Mouse (Mus musculus): ENCODE results near the gene 4930432M17Rik. TPM values are rescaled to one million over a fixed set of nuclear protein-coding genes. Genes with fewer than 3 reads are reported as not detected.

4930432M17Rik gene
- total and polyA plus RNA-seq, 3 experiments, result not detected

GRCm38 (mm10) chr3:121679443-121679842 lies 8.9 kb downstream of the 4930432M17Rik start:
- no peak overlapping the region for H3K27ac ChIP-seq

DNA sequence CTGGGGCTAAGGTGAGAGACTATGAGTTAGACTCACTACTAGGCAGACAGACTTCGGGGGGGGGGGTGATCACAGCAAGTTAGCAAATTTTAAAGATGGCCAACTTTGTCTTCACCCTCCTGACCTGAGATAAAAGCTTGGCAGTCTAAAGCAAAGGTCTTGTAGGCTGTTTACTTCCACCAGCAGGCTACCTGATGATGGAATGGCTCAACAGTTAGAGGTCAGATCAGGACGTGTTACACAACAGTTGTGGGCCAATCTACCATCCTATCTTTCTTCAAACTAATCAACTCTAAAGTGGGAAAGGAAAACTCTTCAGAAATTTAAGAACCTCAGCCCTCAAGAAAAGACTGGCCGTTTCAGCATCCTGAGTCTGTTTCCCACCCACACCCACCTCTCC lies 9.6 kb downstream of the 4930432M17Rik start:
- Histone ChIP-seq H3K4me3 (no peak overlapping the region), H3K79me2 (replicated peaks; ENCODE audit: control insufficient read depth, insufficient read depth, low read length) (no peaks in the 10 kb centered on the region), H3K27ac (no peak overlapping the region), H3K4me1 (ENCODE audit: control insufficient read depth, insufficient read depth, low read length) (no peaks in the 10 kb centered on the region; the same call in 1 of the 2 replicates), H3K27me3 (ENCODE audit: control insufficient read depth, insufficient read depth, low read length) (no peaks in the 10 kb centered on the region), H3K9ac (ENCODE audit: low read depth, low read length) (no peak overlapping the region), H3K36me3 (ENCODE audit: control insufficient read depth, insufficient read depth, low read length) (no peaks in the 10 kb centered on the region)
- no peak for TF ChIP-seq EP300 (IDR thresholded peaks at IDR 0.05; ENCODE audit: insufficient read depth, low read depth, low read length)
- no peak for TF ChIP-seq CTCF (IDR thresholded peaks at IDR 0.05)
- no peak for TF ChIP-seq POLR2A (IDR thresholded peaks at IDR 0.05; ENCODE audit: insufficient read depth, low read depth, low read length)
- DNase-seq, result no peak
- WGBS, result 68% methylated on average over 3 of the region's 3 CpGs
- intact Hi-C loops (cut with DNase I), result no loop called here

More at GRCm38 (mm10) chr3:121679443-121679842, 8.9 kb downstream of the 4930432M17Rik start:
- intact Hi-C loops (cut with DNase I), result no loop called here
- H3K79me2 ChIP-seq (replicated peaks; ENCODE audit: control insufficient read depth, insufficient read depth, low read length), result no peaks in the 10 kb centered on the region
- WGBS, result 89% methylated on average over 3 of the region's 3 CpGs
- TF ChIP-seq CTCF (IDR thresholded peaks at IDR 0.05) (no peak), EP300 (IDR thresholded peaks at IDR 0.05; ENCODE audit: insufficient read depth, low read depth, low read length) (no peak), POLR2A (IDR thresholded peaks at IDR 0.05; ENCODE audit: insufficient read depth, low read depth, low read length) (no peak)
- no peaks in the 10 kb centered on the region for H3K27me3 ChIP-seq (ENCODE audit: control insufficient read depth, insufficient read depth, low read length)
- DNase-seq, result no peak
- no peaks in the 10 kb centered on the region for H3K36me3 ChIP-seq (ENCODE audit: control insufficient read depth, insufficient read depth, low read length)
- H3K4me1 ChIP-seq (ENCODE audit: control insufficient read depth, insufficient read depth, low read length), result no peaks in the 10 kb centered on the region; the same call in 1 of the 2 replicates
- H3K4me3 ChIP-seq, result no peak overlapping the region
- no peak overlapping the region for H3K9ac ChIP-seq (ENCODE audit: low read depth, low read length)

DNA sequence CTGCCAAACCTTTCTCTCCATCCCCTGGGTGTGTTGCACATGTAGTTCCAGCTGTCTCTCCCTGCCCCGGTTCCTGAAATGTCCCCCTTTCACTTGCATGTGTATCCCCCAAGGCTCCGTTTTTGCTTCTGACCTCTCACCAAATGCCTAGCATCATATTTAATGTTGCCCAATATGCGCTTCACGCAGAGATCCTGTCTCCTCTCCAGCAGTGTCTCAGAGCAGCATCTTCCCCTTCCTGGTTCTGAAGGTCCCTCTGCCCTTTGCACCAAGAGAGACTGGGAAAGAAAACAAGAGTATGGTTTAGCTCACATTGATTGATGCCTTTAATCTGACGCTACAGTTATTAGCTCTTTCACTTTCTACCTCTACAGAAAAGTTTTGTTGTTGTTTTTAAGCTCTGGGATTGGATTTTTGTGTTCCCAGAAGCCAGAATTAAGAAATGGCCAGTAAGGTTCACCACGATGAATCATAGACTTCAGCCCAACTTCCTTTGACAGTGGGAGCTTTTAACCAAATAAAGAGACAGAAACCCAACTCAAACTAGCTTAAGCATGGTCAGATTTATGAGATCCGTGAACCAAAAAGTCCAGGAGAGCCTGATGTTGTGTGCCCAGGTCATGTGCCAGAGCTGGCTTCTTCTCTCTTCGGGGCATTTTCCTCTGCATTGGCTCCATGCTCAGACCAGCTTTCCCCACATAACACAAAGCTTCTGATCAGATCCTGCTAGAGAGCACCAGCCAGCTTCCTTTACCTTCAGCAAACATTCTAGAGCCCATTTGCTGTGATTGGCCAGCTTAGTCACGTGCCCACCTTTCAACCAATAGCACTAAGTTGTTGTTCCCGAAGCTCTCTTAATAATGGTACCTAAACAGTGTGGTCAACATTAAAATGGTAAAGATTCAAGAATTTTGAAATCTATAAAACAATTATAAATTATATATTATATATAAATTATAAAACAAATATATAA lies 12.2 kb downstream of the 4930432M17Rik start:
- no peak for TF ChIP-seq EP300 (IDR thresholded peaks at IDR 0.05; ENCODE audit: insufficient read depth, low read depth, low read length)
- Histone ChIP-seq H3K4me1 (ENCODE audit: control insufficient read depth, insufficient read depth, low read length) (no peaks in the 10 kb centered on the region; the same call in 1 of the 2 replicates), H3K36me3 (ENCODE audit: control insufficient read depth, insufficient read depth, low read length) (no peaks in the 10 kb centered on the region), H3K9ac (ENCODE audit: low read depth, low read length) (no peak overlapping the region), H3K4me3 (no peak overlapping the region), H3K79me2 (replicated peaks; ENCODE audit: control insufficient read depth, insufficient read depth, low read length) (no peaks in the 10 kb centered on the region), H3K27me3 (ENCODE audit: control insufficient read depth, insufficient read depth, low read length) (no peaks in the 10 kb centered on the region), H3K27ac (no peak overlapping the region)
- 80% methylated on average over 10 of the region's 10 CpGs for WGBS
- intact Hi-C loops (cut with DNase I), result no loop called here
- no peak for DNase-seq

GRCm38 (mm10) chr3:121684552-121684951 lies 14.0 kb downstream of the 4930432M17Rik start:
- no peak for TF ChIP-seq EP300 (IDR thresholded peaks at IDR 0.05; ENCODE audit: insufficient read depth, low read depth, low read length)
- no peak for TF ChIP-seq POLR2A (IDR thresholded peaks at IDR 0.05; ENCODE audit: insufficient read depth, low read depth, low read length)
- no peak for TF ChIP-seq CTCF (IDR thresholded peaks at IDR 0.05)
- intact Hi-C loops (cut with DNase I), result no loop called here

GRCm38 (mm10) chr3:121684963-121685362 lies 14.4 kb downstream of the 4930432M17Rik start:
- H3K9ac ChIP-seq (ENCODE audit: low read depth, low read length), result no peak overlapping the region
- 89% methylated on average over 4 of the region's 4 CpGs for WGBS
- H3K27ac ChIP-seq, result no peak overlapping the region; the same call in 1 of the 2 replicates
- H3K36me3 ChIP-seq (ENCODE audit: control insufficient read depth, insufficient read depth, low read length), result no peaks in the 10 kb centered on the region
- no peak for DNase-seq
- TF ChIP-seq EP300 (IDR thresholded peaks at IDR 0.05; ENCODE audit: insufficient read depth, low read depth, low read length), result no peak
- TF ChIP-seq POLR2A (IDR thresholded peaks at IDR 0.05; ENCODE audit: insufficient read depth, low read depth, low read length), result no peak
- no peak for TF ChIP-seq CTCF (IDR thresholded peaks at IDR 0.05)
- no peaks in the 10 kb centered on the region for H3K79me2 ChIP-seq (replicated peaks; ENCODE audit: control insufficient read depth, insufficient read depth, low read length)
- H3K27me3 ChIP-seq (ENCODE audit: control insufficient read depth, insufficient read depth, low read length), result no peaks in the 10 kb centered on the region
- no peak overlapping the region for H3K4me3 ChIP-seq
- no peaks in the 10 kb centered on the region; the same call in 1 of the 2 replicates for H3K4me1 ChIP-seq (ENCODE audit: control insufficient read depth, insufficient read depth, low read length)
- intact Hi-C loops (cut with DNase I), result no loop called here

More at GRCm38 (mm10) chr3:121684552-121684951, 14.0 kb downstream of the 4930432M17Rik start:
- no peaks in the 10 kb centered on the region for H3K27me3 ChIP-seq (ENCODE audit: control insufficient read depth, insufficient read depth, low read length)
- H3K4me1 ChIP-seq (ENCODE audit: control insufficient read depth, insufficient read depth, low read length), result no peaks in the 10 kb centered on the region; the same call in 1 of the 2 replicates
- WGBS, result 39% methylated on average over 4 of the region's 4 CpGs
- no peaks in the 10 kb centered on the region for H3K36me3 ChIP-seq (ENCODE audit: control insufficient read depth, insufficient read depth, low read length)
- H3K9ac ChIP-seq (ENCODE audit: low read depth, low read length), result no peak overlapping the region
- no peak for DNase-seq
- H3K79me2 ChIP-seq (replicated peaks; ENCODE audit: control insufficient read depth, insufficient read depth, low read length), result no peaks in the 10 kb centered on the region
- no peak overlapping the region; the same call in 1 of the 2 replicates for H3K27ac ChIP-seq
- H3K4me3 ChIP-seq, result no peak overlapping the region

GRCm38 (mm10) chr3:121685985-121686384 lies 15.4 kb downstream of the 4930432M17Rik start:
- Histone ChIP-seq H3K4me1 (ENCODE audit: control insufficient read depth, insufficient read depth, low read length) (no peaks in the 10 kb centered on the region; the same call in 1 of the 2 replicates), H3K4me3 (no peak overlapping the region), H3K9ac (ENCODE audit: low read depth, low read length) (no peak overlapping the region), H3K27ac (no peak overlapping the region), H3K27me3 (ENCODE audit: control insufficient read depth, insufficient read depth, low read length) (no peaks in the 10 kb centered on the region), H3K36me3 (ENCODE audit: control insufficient read depth, insufficient read depth, low read length) (no peaks in the 10 kb centered on the region), H3K79me2 (replicated peaks; ENCODE audit: control insufficient read depth, insufficient read depth, low read length) (no peaks in the 10 kb centered on the region)
- no peak for DNase-seq
- 70% methylated on average over 1 of the region's 1 CpGs for WGBS
- TF ChIP-seq POLR2A (IDR thresholded peaks at IDR 0.05; ENCODE audit: insufficient read depth, low read depth, low read length), result no peak
- no peak for TF ChIP-seq EP300 (IDR thresholded peaks at IDR 0.05; ENCODE audit: insufficient read depth, low read depth, low read length)
- TF ChIP-seq CTCF (IDR thresholded peaks at IDR 0.05), result no peak
- intact Hi-C loops (cut with DNase I), result no loop called here
